Mouse (Mus musculus) adrenal gland, postnatal 36 days (tissue): ENCODE results near the gene Arid1b. TPM values are rescaled to one million over a fixed set of nuclear protein-coding genes. Genes with fewer than 3 reads are reported as not detected.

ENCODE experiments used
- DNase-seq, 2 experiments: peaks; one replicate each; pipeline ENCODE4 v3.0.0; 2021; ENCODE audit warnings: mixed read lengths in 1 of 2
- total RNA-seq, 2 experiments: library from RNA; stranded (reverse); gene quantifications; 2 replicates each; pipeline ENCODE4 v1.2.3; 2021

Gene Arid1b
- total RNA-seq, 2 experiments from 2014 or later: 58.6 to 65.2 TPM

DNA sequence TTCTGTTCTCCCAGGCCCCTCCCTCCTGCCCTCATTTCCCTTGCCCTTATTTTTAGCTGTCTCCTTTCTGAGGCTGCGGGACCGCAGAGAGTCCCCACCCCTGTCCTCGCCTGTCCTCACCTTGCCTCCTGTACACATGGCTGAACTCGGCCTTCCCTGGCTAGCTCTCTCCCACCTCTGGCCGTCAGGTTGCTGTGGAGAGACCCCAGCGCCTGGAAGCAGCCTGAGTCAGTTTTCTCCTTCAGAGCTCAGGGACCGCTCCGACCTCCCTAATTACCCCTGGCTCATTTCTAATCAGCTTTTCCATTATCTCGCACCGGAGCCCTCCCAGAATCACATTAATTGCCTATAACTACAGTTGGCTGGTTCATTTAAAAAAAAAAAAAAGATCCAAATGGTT lies 396.6 kb downstream of the Arid1b start:
- no peak for DNase-seq

DNA sequence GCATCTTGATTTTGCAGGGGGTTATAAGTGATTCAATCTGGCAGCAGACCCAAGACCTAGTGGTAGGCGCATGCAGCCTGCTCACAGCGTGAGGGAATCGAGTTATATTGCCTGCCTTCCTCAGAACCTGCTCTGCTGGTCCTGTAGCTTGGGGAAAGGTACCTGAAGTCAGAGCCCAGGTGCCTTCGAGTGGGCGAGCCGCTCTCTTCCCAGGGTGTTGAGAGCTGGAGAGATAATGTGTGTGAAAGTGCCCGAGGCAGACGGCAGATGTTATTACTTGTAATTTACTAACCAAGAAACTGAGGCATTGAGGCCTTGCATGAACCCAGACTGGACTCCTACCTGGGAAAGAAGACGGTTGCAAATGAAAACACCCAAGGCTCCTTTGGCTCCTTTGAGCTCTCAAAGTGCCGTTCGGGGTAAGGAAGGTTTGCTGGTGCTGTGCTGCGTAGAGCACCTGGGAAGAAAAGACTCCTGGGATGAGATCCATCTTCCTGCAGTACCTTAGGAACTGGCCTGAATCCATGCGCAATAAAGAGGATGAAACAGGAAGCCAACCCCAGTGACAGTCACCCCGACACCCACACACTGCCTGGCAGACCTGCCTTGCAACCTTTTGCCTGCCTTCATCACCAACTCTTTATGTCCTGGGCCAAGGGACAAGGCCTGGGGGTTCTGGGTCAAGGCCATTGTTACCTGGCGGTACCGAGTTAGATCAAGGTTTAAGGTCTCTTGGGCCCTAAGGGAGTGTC lies 401.5 kb downstream of the Arid1b start:
- no peak for DNase-seq

DNA sequence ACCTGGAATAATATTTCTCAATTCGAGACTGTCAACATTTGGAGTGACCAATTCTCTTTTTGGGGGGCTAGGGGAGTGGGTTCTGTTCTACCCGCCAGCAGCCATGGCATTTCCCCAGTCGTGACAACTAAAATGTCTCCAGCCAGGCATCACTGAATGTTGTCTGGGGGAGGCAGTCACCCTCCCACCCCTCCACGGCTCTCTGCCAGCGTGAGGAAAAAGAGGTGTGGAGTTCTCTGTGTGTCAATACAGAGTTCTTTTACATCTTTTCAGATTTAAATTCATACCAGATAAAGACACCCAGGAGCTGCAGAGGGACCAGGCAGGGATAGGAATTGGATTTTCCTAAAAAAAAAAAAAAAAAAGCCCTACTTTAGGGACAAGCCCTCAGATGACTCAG lies 402.1 kb downstream of the Arid1b start:
- DNase-seq: no peak
